Mouse (Mus musculus) small intestine, adult 2 months (tissue): ENCODE results near the gene Gm20388.

Source experiments
- CTCF ChIP-seq: fragments of 200-500 bp; IDR thresholded peaks from 2 replicates; pipeline ENCODE4 v1.5.1; 2012; ENCODE audit warnings: low read depth, mild to moderate bottlenecking, control low read depth, inconsistent platforms, low read length, moderate library complexity, mixed read lengths; ENCODE audit not compliant: insufficient replicate concordance, insufficient read length; ENCODE audit errors: extremely low read depth
- POLR2A ChIP-seq: fragments of 200-500 bp; IDR thresholded peaks from 2 replicates; pipeline ENCODE4 v1.6.1; 2012; ENCODE audit warnings: low read depth, mild to moderate bottlenecking, control low read depth, inconsistent platforms, low read length, moderate library complexity

DNA sequence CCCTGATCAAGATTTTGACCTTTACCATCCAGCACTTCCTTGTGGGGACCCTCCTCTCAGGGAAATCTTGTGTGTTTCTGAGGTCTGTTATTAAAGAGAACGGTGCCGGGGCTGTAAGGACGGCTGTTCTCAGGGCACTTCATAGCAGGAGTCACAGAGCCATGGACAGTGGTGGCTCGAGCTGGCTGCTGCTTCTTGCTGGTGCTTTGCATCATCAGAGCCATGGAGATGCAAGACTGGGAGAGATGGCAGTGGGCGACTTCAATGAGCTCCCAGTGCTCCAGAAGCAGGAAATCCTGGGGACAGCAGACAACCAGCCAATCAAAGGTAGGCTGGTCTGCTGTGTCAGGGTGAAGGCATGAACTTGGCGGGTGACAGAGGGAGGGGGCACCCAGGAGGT is 2850.5 kb downstream of the Gm20388 start:
- no peak for TF ChIP-seq POLR2A
- no peak for TF ChIP-seq CTCF
